Mouse (Mus musculus) intestine, embryonic 14.5 days (tissue): ENCODE measurements at regions not wholly inside any gene's neighbourhood (a gene's known extent, or its start where the extent isn't known, plus 50 kb on each side); places are given as distances from the start of the nearest gene placed in this dataset.

Experiments used
- ATAC-seq: fragments of 200-750 bp; cut with Nextera tagmentation; replicated peaks from 2 replicates; pipeline ENCODE4 v1.8.0; 2017; ENCODE audit warnings: low read depth, moderate number of reproducible peaks, moderate TSS enrichment, moderate library complexity; ENCODE audit not compliant: low FRiP score, low TSS enrichment
- DNase-seq: peaks from one replicate; pipeline ENCODE4 v3.0.0-alpha.2; 2018; ENCODE audit warnings: low spot score
- H3K27ac ChIP-seq: fragments of 300-500 bp; sonication (generic); 2 replicates; pipeline ENCODE4 v1.5.1; 2014; ENCODE audit warnings: low read depth, mild to moderate bottlenecking, control low read depth
- H3K27me3 ChIP-seq: fragments of 300-500 bp; sonication (generic); replicated peaks from 2 replicates; pipeline ENCODE4 v1.6.1; 2014; ENCODE audit warnings: low read length, control low read depth; ENCODE audit not compliant: control insufficient read depth, insufficient read depth
- H3K36me3 ChIP-seq: fragments of 300-500 bp; sonication (generic); 2 replicates; pipeline ENCODE4 v1.6.1; 2014; ENCODE audit warnings: low read length, control low read depth; ENCODE audit not compliant: control insufficient read depth, insufficient read depth
- H3K4me1 ChIP-seq: fragments of 300-500 bp; sonication (generic); replicated peaks from 2 replicates; pipeline ENCODE4 v1.6.1; 2014; ENCODE audit warnings: low read length, control low read depth, mixed read lengths; ENCODE audit not compliant: control insufficient read depth, insufficient read depth
- H3K4me2 ChIP-seq: fragments of 300-500 bp; sonication (generic); 2 replicates; pipeline ENCODE4 v1.6.1; 2014; ENCODE audit warnings: low read length
- H3K4me3 ChIP-seq: fragments of 300-500 bp; sonication (generic); 2 replicates; pipeline ENCODE4 v1.5.1; 2014; ENCODE audit warnings: low read depth, low read length, control low read depth, mixed read lengths
- H3K9ac ChIP-seq: fragments of 300-500 bp; sonication (generic); 2 replicates; pipeline ENCODE4 v1.6.1; 2014; ENCODE audit warnings: mild to moderate bottlenecking, low read length
- H3K9me3 ChIP-seq: fragments of 300-500 bp; sonication (generic); 2 replicates; pipeline ENCODE4 v1.6.1; 2016; ENCODE audit warnings: low read length, control low read depth; ENCODE audit not compliant: control insufficient read depth
- WGBS: fragments of 180-500 bp; shearing (Covaris S2); extraction: QIAGEN DNeasy Blood & Tissue Kit; methylation state at CpG from one replicate; pipeline ENCODE4 v1.1.7; 2014; 5-methylcytosine and 5-hydroxymethylcytosine counted together

DNA sequence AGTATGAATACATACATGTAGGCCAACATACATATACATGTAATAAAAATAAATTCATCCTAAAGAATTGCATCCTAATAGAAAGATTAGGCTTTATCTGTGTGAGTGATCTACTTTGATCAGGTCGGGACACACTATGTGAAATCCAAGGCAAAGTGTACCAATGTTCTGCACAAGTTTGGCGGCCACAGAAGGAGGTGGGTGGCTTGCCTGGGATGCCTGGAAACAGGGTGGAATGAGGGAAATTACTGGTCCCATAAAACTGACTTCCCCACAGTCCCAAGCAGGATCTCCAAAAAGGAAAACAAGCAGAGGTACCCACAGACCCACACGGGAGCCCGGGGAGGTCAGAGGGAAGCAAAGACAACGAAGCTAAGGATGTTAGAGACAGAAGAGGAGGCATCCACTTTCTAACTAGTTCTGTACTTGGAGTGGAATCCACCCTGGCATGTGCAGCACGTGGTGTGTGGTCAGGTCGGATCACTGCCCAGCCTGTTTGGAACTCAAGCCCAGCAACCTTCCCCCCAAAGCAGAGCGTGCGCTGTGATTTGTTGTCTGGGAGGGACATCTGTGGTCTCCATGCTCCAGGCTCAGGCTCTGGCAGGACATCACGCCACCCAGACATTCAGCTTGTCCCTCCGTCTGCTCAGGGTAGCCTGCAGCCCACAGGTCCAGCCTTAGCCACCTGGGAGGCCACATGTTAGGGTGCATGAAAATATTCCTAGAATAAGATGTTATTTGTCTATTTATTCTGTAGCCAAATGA, 615.3 kb upstream of the 3110018I06Rik start:
- DNase-seq = no peak
- no peak overlapping the region for H3K27ac ChIP-seq
- 86% methylated on average over 11 of the region's 11 CpGs for WGBS

DNA sequence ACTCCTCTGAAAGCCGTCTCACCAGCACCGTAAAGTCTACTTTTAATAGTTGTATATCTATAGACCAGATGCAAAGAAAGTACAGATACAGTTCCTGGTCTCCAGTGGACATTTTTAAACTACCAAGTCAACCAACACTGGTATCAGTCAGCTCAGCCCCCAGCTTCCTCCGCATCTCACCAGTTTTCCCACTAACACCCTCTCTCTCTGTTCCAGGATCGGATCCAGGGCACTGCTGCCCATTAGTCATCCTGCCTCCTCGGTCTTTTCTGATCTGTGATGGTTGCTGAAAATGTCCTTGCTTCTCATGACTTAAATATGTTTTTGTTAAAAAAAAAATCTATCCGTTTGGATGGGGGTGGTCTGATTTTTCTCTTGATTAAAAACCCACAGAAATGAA, 598.1 kb upstream of the 3110018I06Rik start:
- no peak overlapping the region for H3K9ac ChIP-seq
- WGBS = 74% methylated on average over 6 of the region's 6 CpGs
- H3K9me3 ChIP-seq = no peaks in the 10 kb centered on the region
- ATAC-seq (no peak), DNase-seq (no peak)
- H3K27ac ChIP-seq = no peak overlapping the region
- H3K4me3 ChIP-seq = no peak overlapping the region
- H3K4me1 ChIP-seq = no peaks in the 10 kb centered on the region
- H3K36me3 ChIP-seq = no peaks in the 10 kb centered on the region
- no peaks in the 10 kb centered on the region for H3K27me3 ChIP-seq
- H3K4me2 ChIP-seq = no peak overlapping the region

More for the DNA sequence above, 615.3 kb upstream of the 3110018I06Rik start:
- Histone ChIP-seq H3K27me3 (no peaks in the 10 kb centered on the region), H3K36me3 (no peaks in the 10 kb centered on the region), H3K4me3 (no peak overlapping the region), H3K9ac (no peak overlapping the region), H3K9me3 (no peaks in the 10 kb centered on the region), H3K4me1 (no peaks in the 10 kb centered on the region), H3K4me2 (no peak overlapping the region)
- no peak for ATAC-seq

- no peak overlapping the region for H3K27ac ChIP-seq
- DNase-seq (no peak), ATAC-seq (no peak)
- no peak overlapping the region for H3K4me2 ChIP-seq
- no peaks in the 10 kb centered on the region for H3K36me3 ChIP-seq
- no peaks in the 10 kb centered on the region for H3K4me1 ChIP-seq
- no peak overlapping the region for H3K9ac ChIP-seq
- H3K9me3 ChIP-seq = no peaks in the 10 kb centered on the region
- WGBS = 40% methylated on average over 1 of the region's 1 CpGs
- H3K27me3 ChIP-seq = no peaks in the 10 kb centered on the region
- H3K4me3 ChIP-seq = no peak overlapping the region
Measured at GRCm38 (mm10) chr12:106894061-106894460, 594.4 kb upstream of the 3110018I06Rik start.

DNA sequence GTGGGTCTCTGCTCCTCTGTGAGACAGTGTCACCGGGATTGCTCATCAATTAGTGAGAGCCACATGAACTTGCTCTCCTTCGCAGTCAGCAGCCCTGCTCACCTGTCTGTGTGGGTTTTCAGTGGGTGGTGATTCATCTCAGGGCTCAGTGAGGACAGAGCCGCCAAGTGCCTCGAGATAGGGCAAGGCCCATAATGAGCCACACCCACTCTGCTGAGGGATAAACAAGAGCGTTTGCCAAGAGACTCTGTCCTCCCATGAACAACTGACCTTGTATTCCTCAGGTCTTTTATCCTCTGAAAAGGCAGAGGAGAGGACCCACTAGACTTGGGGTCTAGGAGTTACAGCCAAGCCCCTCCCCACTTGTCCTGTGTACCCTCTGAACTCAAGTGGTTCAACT, 584.2 kb upstream of the 3110018I06Rik start:
- Histone ChIP-seq H3K36me3 (no peaks in the 10 kb centered on the region), H3K4me1 (no peaks in the 10 kb centered on the region), H3K9me3 (no peaks in the 10 kb centered on the region), H3K9ac (no peak overlapping the region), H3K4me2 (no peak overlapping the region), H3K27ac (no peak overlapping the region), H3K4me3 (no peak overlapping the region), H3K27me3 (no peaks in the 10 kb centered on the region)
- DNase-seq (no peak), ATAC-seq (no peak)
- WGBS = 51% methylated on average over 5 of the region's 5 CpGs

DNA sequence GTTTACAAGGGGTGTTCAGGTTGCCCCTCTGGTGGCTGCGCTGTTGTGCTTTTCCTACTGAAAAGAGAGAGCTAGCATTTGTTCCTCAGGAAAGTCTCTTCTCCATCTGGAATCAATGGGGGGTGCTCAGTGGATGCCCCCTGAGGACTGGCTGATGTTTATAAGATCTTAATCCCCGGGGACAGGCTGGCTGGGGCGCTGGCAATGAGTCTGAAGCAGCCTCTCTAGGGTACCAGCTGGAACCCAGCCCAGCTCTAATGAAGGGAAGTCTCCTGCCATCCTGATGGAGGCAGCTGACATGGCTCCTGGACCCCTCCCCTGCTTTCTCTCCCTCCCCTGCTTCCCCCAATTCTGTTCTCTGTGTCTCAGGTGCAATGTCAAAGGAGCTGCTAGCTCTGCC, 575.6 kb upstream of the 3110018I06Rik start:
- 39% methylated on average over 3 of the region's 3 CpGs for WGBS
- no peak for DNase-seq

GRCm38 (mm10) chr12:106922571-106922991, 565.9 kb upstream of the 3110018I06Rik start:
- no peaks in the 10 kb centered on the region; the same call in 1 of the 2 replicates for H3K4me1 ChIP-seq
- WGBS = 78% methylated on average over 12 of the region's 12 CpGs
- no peak overlapping the region for H3K27ac ChIP-seq
- no peak for DNase-seq
- ATAC-seq = no peak
- H3K9me3 ChIP-seq = no peaks in the 10 kb centered on the region
- H3K36me3 ChIP-seq = no peaks in the 10 kb centered on the region
- no peaks in the 10 kb centered on the region for H3K27me3 ChIP-seq
- no peak overlapping the region for H3K4me3 ChIP-seq
- H3K9ac ChIP-seq = no peak overlapping the region
- H3K4me2 ChIP-seq = no peak overlapping the region

More for the DNA sequence above, 575.6 kb upstream of the 3110018I06Rik start:
- Histone ChIP-seq H3K4me1 (no peaks in the 10 kb centered on the region), H3K9ac (no peak overlapping the region), H3K9me3 (no peaks in the 10 kb centered on the region), H3K4me2 (no peak overlapping the region), H3K4me3 (no peak overlapping the region), H3K36me3 (no peaks in the 10 kb centered on the region), H3K27ac (no peak overlapping the region), H3K27me3 (no peaks in the 10 kb centered on the region)
- no peak for ATAC-seq

GRCm38 (mm10) chr12:106928389-106928788, 560.0 kb upstream of the 3110018I06Rik start:
- H3K4me3 ChIP-seq = no peak overlapping the region
- H3K4me1 ChIP-seq = no peaks in the 10 kb centered on the region
- H3K36me3 ChIP-seq = no peaks in the 10 kb centered on the region
- no peak for ATAC-seq
- H3K9me3 ChIP-seq = no peaks in the 10 kb centered on the region
- no peak overlapping the region for H3K9ac ChIP-seq
- WGBS = 73% methylated on average over 5 of the region's 5 CpGs
- no peak overlapping the region for H3K27ac ChIP-seq
- no peaks in the 10 kb centered on the region for H3K27me3 ChIP-seq
- H3K4me2 ChIP-seq = no peak overlapping the region
- DNase-seq = no peak

- Histone ChIP-seq H3K4me1 (no peaks in the 10 kb centered on the region), H3K9me3 (no peaks in the 10 kb centered on the region), H3K4me2 (no peak overlapping the region), H3K4me3 (no peak overlapping the region), H3K27ac (no peak overlapping the region), H3K36me3 (no peaks in the 10 kb centered on the region), H3K9ac (no peak overlapping the region), H3K27me3 (no peaks in the 10 kb centered on the region)
- DNase-seq (no peak), ATAC-seq (no peak)
- WGBS = 67% methylated on average over 13 of the region's 13 CpGs
Measured at GRCm38 (mm10) chr12:106929161-106929560, 559.3 kb upstream of the 3110018I06Rik start.

GRCm38 (mm10) chr12:106931591-106931990, 556.8 kb upstream of the 3110018I06Rik start:
- no peaks in the 10 kb centered on the region for H3K27me3 ChIP-seq
- no peak overlapping the region for H3K4me3 ChIP-seq
- no peaks in the 10 kb centered on the region for H3K9me3 ChIP-seq
- H3K4me1 ChIP-seq = no peaks in the 10 kb centered on the region
- no peak overlapping the region for H3K9ac ChIP-seq
- ATAC-seq (no peak), DNase-seq (no peak)
- 74% methylated on average over 3 of the region's 3 CpGs for WGBS
- no peak overlapping the region for H3K27ac ChIP-seq
- H3K36me3 ChIP-seq = no peaks in the 10 kb centered on the region
- no peak overlapping the region for H3K4me2 ChIP-seq
